Mouse (Mus musculus): ENCODE measurements around the gene Rac3. TPM values are rescaled to one million over a fixed set of nuclear protein-coding genes. Genes with fewer than 3 reads are reported as not detected.
A peak's percentile ranks its signal among the peaks of the same experiment; 100 is the strongest.
"Not testable (repeated sequence)": the region's sequence is repeated elsewhere in the genome, so short reads cannot be mapped to it uniquely, and the experiment has no call there.

Gene Rac3
- polyA plus RNA-seq, 1 experiment: 66.1 TPM

- peak; percentile 81 to 89 for DNase-seq
- Histone ChIP-seq H3K27me3 (ENCODE audit: control insufficient read depth, insufficient read depth, low read length) (no peaks in the 10 kb centered on the region), H3K27ac (ENCODE audit: insufficient read depth, low read length) (no peak within 1 kb of the TSS), H3K4me3 (replicated peaks; ENCODE audit: insufficient read depth, low read depth, low read length) (peak within 1 kb of the TSS; percentile 61), H3K4me1 (ENCODE audit: control insufficient read depth, insufficient read depth, low read length) (peaks cover under 1% of the 10 kb centered on the region; the same call in 1 of the 2 replicates)
- TF ChIP-seq CTCF (IDR thresholded peaks at IDR 0.05; ENCODE audit: borderline replicate concordance, insufficient read depth, low read depth, low read length): peak; percentile 46; the same call in 1 of the 2 replicates
- TF ChIP-seq POLR2A (IDR thresholded peaks at IDR 0.05; ENCODE audit: borderline replicate concordance, insufficient read depth, low read length): peak; percentile 17; the same call in 1 of the 2 replicates
- 3% methylated on average over 14 of the region's 14 CpGs for whole genome bisulfite sequencing
Observed at GRCm38 (mm10) chr11:120727169-120727527, 5.9 kb downstream of the Rac3 start, which contains the start of gene Dcxr. Gene Dcxr (minus strand): TSS chr11:120727281.

GRCm38 (mm10) chr11:120727564-120727963, 6.3 kb downstream of the Rac3 start:
- Histone ChIP-seq H3K27me3 (ENCODE audit: control insufficient read depth, insufficient read depth, low read length) (no peaks in the 10 kb centered on the region), H3K4me3 (replicated peaks; ENCODE audit: insufficient read depth, low read depth, low read length) (no peak overlapping the region), H3K4me1 (ENCODE audit: control insufficient read depth, insufficient read depth, low read length) (no peaks in the 10 kb centered on the region; the same call in 1 of the 2 replicates), H3K27ac (ENCODE audit: insufficient read depth, low read length) (no peak overlapping the region)
- no peak for TF ChIP-seq POLR2A (IDR thresholded peaks at IDR 0.05; ENCODE audit: borderline replicate concordance, insufficient read depth, low read length)
- TF ChIP-seq CTCF (IDR thresholded peaks at IDR 0.05; ENCODE audit: borderline replicate concordance, insufficient read depth, low read depth, low read length): no peak
- DNase-seq: no peak
- WGBS: 59% methylated on average over 12 of the region's 12 CpGs

- H3K27me3 ChIP-seq (ENCODE audit: control insufficient read depth, insufficient read depth, low read length): no peaks in the 10 kb centered on the region
- no peak overlapping the region for H3K4me3 ChIP-seq (replicated peaks; ENCODE audit: insufficient read depth, low read depth, low read length)
- 77% methylated on average over 11 of the region's 11 CpGs for WGBS
- H3K27ac ChIP-seq (ENCODE audit: insufficient read depth, low read length): no peak overlapping the region
- H3K4me1 ChIP-seq (ENCODE audit: control insufficient read depth, insufficient read depth, low read length): no peaks in the 10 kb centered on the region; the same call in 1 of the 2 replicates
- TF ChIP-seq POLR2A (IDR thresholded peaks at IDR 0.05; ENCODE audit: borderline replicate concordance, insufficient read depth, low read length) (no peak), CTCF (IDR thresholded peaks at IDR 0.05; ENCODE audit: borderline replicate concordance, insufficient read depth, low read depth, low read length) (no peak)
- DNase-seq: no peak
Observed at GRCm38 (mm10) chr11:120728530-120729240, 7.4 kb downstream of the Rac3 start.

DNA sequence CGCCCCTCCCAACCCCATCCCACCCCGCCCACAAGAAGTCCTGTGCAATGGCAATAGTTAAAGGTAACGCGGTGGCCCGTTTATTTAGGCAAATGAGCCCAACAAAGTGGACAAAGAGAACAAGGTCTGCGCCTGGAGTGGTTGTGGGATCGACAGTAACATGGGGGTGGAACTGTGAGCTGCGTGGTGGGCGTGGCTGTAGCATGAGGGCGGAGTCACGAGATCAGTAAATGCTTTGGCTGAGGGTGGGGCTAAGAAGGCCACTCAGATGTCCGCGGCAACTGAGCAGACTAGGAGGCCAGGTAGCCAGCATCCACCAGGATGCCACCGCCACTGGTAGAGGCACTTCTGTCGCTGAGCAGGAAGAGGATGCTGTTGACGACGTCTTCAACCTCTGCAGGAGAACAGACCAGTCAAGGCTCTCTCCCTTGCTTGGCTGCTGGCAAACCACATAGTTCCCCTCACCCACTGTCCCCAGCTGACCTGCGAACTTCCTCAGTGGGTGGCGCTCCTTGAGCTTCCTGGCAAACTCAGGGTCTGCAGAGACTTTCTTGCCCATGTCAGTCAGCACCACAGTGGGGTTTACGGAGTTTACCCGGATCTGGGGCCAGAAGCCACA, 8.3 kb downstream of the Rac3 start:
- not testable (repeated sequence) for DNase-seq; H3K4me3 ChIP-seq (replicated peaks; ENCODE audit: insufficient read depth, low read depth, low read length)

GRCm38 (mm10) chr11:120730331-120730870, 9.1 kb downstream of the Rac3 start:
- no peak for TF ChIP-seq CTCF (IDR thresholded peaks at IDR 0.05; ENCODE audit: borderline replicate concordance, insufficient read depth, low read depth, low read length)
- TF ChIP-seq POLR2A (IDR thresholded peaks at IDR 0.05; ENCODE audit: borderline replicate concordance, insufficient read depth, low read length): no peak
- Histone ChIP-seq H3K4me1 (ENCODE audit: control insufficient read depth, insufficient read depth, low read length) (no peaks in the 10 kb centered on the region; the same call in 1 of the 2 replicates), H3K27me3 (ENCODE audit: control insufficient read depth, insufficient read depth, low read length) (no peaks in the 10 kb centered on the region), H3K4me3 (replicated peaks; ENCODE audit: insufficient read depth, low read depth, low read length) (no peak overlapping the region), H3K27ac (ENCODE audit: insufficient read depth, low read length) (no peak overlapping the region)
- 87% methylated on average over 10 of the region's 10 CpGs for WGBS
- no peak for DNase-seq

More for the DNA sequence above, 8.3 kb downstream of the Rac3 start:
- H3K27me3 ChIP-seq (ENCODE audit: control insufficient read depth, insufficient read depth, low read length); H3K27ac ChIP-seq (ENCODE audit: insufficient read depth, low read length); H3K4me1 ChIP-seq (ENCODE audit: control insufficient read depth, insufficient read depth, low read length): not testable (repeated sequence)
- WGBS: 5% methylated on average over 17 of the region's 21 CpGs

DNA sequence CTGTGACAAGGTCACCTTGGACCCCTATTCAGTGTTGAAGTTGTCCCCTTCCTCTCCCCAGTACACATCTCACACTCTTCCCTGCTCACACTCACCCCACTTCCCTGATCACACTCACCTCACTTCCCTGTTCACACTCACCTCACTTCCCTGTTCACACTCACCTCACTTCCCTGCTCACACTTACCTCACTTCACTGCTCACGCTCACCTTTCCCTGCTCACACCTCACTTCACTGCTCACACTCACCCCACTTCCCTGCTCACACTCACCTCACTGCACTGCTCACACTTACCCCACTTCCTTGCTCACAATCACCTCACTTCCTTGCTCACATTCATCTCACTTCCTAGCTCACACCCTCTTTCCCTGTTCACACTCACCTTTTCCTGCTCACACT, 10.1 kb downstream of the Rac3 start:
- TF ChIP-seq POLR2A (IDR thresholded peaks at IDR 0.05; ENCODE audit: borderline replicate concordance, insufficient read depth, low read length) (no peak), CTCF (IDR thresholded peaks at IDR 0.05; ENCODE audit: borderline replicate concordance, insufficient read depth, low read depth, low read length) (no peak)
- 100% methylated on average over 1 of the region's 1 CpGs for WGBS

GRCm38 (mm10) chr11:120731858-120732680, 10.8 kb downstream of the Rac3 start, which contains the start of gene Cbr2:
Gene Cbr2 (minus strand): TSS chr11:120732114.
- Histone ChIP-seq H3K4me3 (replicated peaks; ENCODE audit: insufficient read depth, low read depth, low read length) (no peak within 1 kb of the TSS), H3K4me1 (ENCODE audit: control insufficient read depth, insufficient read depth, low read length) (no peaks in the 10 kb centered on the region), H3K27ac (ENCODE audit: insufficient read depth, low read length) (no peak within 1 kb of the TSS), H3K27me3 (ENCODE audit: control insufficient read depth, insufficient read depth, low read length) (no peaks in the 10 kb centered on the region)
- no peak for DNase-seq
- 68% methylated on average over 12 of the region's 12 CpGs for WGBS
- TF ChIP-seq POLR2A (IDR thresholded peaks at IDR 0.05; ENCODE audit: borderline replicate concordance, insufficient read depth, low read length) (no peak), CTCF (IDR thresholded peaks at IDR 0.05; ENCODE audit: borderline replicate concordance, insufficient read depth, low read depth, low read length) (no peak)

More for the DNA sequence above, 10.1 kb downstream of the Rac3 start:
- Histone ChIP-seq H3K4me1 (ENCODE audit: control insufficient read depth, insufficient read depth, low read length) (no peaks in the 10 kb centered on the region; the same call in 1 of the 2 replicates), H3K4me3 (replicated peaks; ENCODE audit: insufficient read depth, low read depth, low read length) (no peak overlapping the region), H3K27ac (ENCODE audit: insufficient read depth, low read length) (no peak overlapping the region), H3K27me3 (ENCODE audit: control insufficient read depth, insufficient read depth, low read length) (no peaks in the 10 kb centered on the region)
- DNase-seq: no peak

Measured in cerebellum, adult 2 months (tissue).